Comparison of ENCODE assay signal across 9 mouse cellular contexts in genomic region chr17:84083307-84084263, GRCm38 (mm10).
DNase-seq lines count a peak whose midpoint lies in the region; ATAC-seq and TF ChIP-seq lines count a peak whose summit lies in the region.
"Had no signal": no experiment of that assay in that cellular context is flagged by ENCODE, and none has a peak within 500 bp of the region (broad histone marks: within the 10 kb centered on the region; RNA-seq: fewer than 3 reads in every experiment).

No protein-coding gene starts in this region.

- WGBS in heart, embryonic 14.5 days = 56% methylated on average over 16 of the region's 16 CpGs
- 73% methylated on average over 16 of the region's 16 CpGs for WGBS in limb, embryonic 10.5 days
- 60% methylated on average over 16 of the region's 16 CpGs for WGBS in stomach, postnatal 0 days

- peak overlapping the region; percentile 34; the same call in 1 of the 2 replicates for H3K9ac ChIP-seq in heart, embryonic 14.5 days (ENCODE audit: low read length)
- no peak overlapping the region for H3K9ac ChIP-seq in stomach, postnatal 0 days (ENCODE audit: low read length)

- TF ChIP-seq CTCF in stomach, postnatal 0 days (IDR thresholded peaks at IDR 0.05; ENCODE audit: low read depth) = peak; percentile 31

- peaks cover 44 to 46% of the 10 kb centered on the region in 2 experiments for H3K4me1 ChIP-seq in heart, embryonic 14.5 days (ENCODE audit: control insufficient read depth in 2 of 2, insufficient read depth in 2 of 2, low read length in 2 of 2)
- peaks cover 48% of the 10 kb centered on the region for H3K4me1 ChIP-seq in limb, embryonic 10.5 days
- H3K4me1 ChIP-seq in stomach, postnatal 0 days (replicated peaks; ENCODE audit: control insufficient read depth, insufficient read depth) = peaks cover 16% of the 10 kb centered on the region

- H3K36me3 ChIP-seq in heart, embryonic 14.5 days (ENCODE audit: control insufficient read depth, insufficient read depth, low read length) = no peaks in the 10 kb centered on the region
- H3K36me3 ChIP-seq in limb, embryonic 10.5 days = no peaks in the 10 kb centered on the region
- no peaks in the 10 kb centered on the region for H3K36me3 ChIP-seq in stomach, postnatal 0 days (ENCODE audit: control insufficient read depth, insufficient read depth, low read length)

- H3K9me3 ChIP-seq in heart, embryonic 14.5 days (ENCODE audit: control insufficient read depth, low read length) = no peaks in the 10 kb centered on the region
- H3K9me3 ChIP-seq in limb, embryonic 10.5 days (replicated peaks) = no peaks in the 10 kb centered on the region
- H3K9me3 ChIP-seq in stomach, postnatal 0 days (ENCODE audit: control insufficient read depth, low read length) = no peaks in the 10 kb centered on the region

- no peak for TF ChIP-seq EP300 in stomach, postnatal 0 days (optimal IDR thresholded peaks at IDR 0.05)

- H3K27me3 ChIP-seq in heart, embryonic 14.5 days (ENCODE audit: control insufficient read depth, insufficient read depth, low read length) = no peaks in the 10 kb centered on the region
- no peaks in the 10 kb centered on the region for H3K27me3 ChIP-seq in limb, embryonic 10.5 days (ENCODE audit: low read depth, poor library complexity, severe bottlenecking)
- no peaks in the 10 kb centered on the region for H3K27me3 ChIP-seq in stomach, postnatal 0 days (ENCODE audit: control insufficient read depth, insufficient read depth, low read length)

- ATAC-seq in heart, embryonic 14.5 days (ENCODE audit: insufficient number of reproducible peaks, insufficient read depth, low FRiP score, low read depth) = peak; percentile 41
- no peak for ATAC-seq in stomach, postnatal 0 days (ENCODE audit: low FRiP score, low TSS enrichment)
- ATAC-seq in erythroblast, adult 5-6 weeks (replicated peaks; ENCODE audit: low FRiP score, poor library complexity, severe bottlenecking) = no peak

- peak overlapping the region in 1 of 2 experiments; percentile 56; a peak in 2 of 4 replicates for H3K27ac ChIP-seq in heart, embryonic 14.5 days (replicated peaks in 1 of 2; ENCODE audit: control insufficient read depth in 1 of 2, insufficient read depth in 1 of 2, low read depth in 2 of 2, low read length in 2 of 2)
- H3K27ac ChIP-seq in limb, embryonic 10.5 days = peak overlapping the region; percentile 50
- peak overlapping the region; percentile 18; the same call in 1 of the 2 replicates for H3K27ac ChIP-seq in stomach, postnatal 0 days (replicated peaks)

- no peak overlapping the region for H3K4me3 ChIP-seq in heart, embryonic 14.5 days (ENCODE audit: control insufficient read depth in 1 of 2, insufficient read depth in 1 of 2, low read depth in 1 of 2, low read length in 2 of 2)
- no peak overlapping the region for H3K4me3 ChIP-seq in limb, embryonic 10.5 days
- H3K4me3 ChIP-seq in stomach, postnatal 0 days (ENCODE audit: low read depth, low read length) = no peak overlapping the region
- H3K4me3 ChIP-seq: erythroblast, embryonic 14.5 days had no signal

- peak; percentile 53 for DNase-seq in embryo, embryonic 10.5 days (ENCODE audit: low spot score)
- no peak for DNase-seq in embryo, embryonic 10 days (ENCODE audit: low spot score)
- peak; percentile 22 to 69 for DNase-seq in adrenal gland, postnatal 36 days
- no peak for DNase-seq in limb, embryonic 10.5 days (ENCODE audit: low spot score)
- DNase-seq in stomach, postnatal 0 days (ENCODE audit: low spot score) = no peak
- no peak for DNase-seq in right cerebral cortex, adult 18-20 months

- no peak overlapping the region for H3K4me2 ChIP-seq in heart, embryonic 14.5 days (ENCODE audit: low read length)
- H3K4me2 ChIP-seq in stomach, postnatal 0 days (replicated peaks; ENCODE audit: low read depth) = no peak overlapping the region

Comparison
In these comparisons a context has a peak if more than half of its experiments do, and no peak if none do; other contexts are left out.
1. DNase-seq: peak in embryo, embryonic 10.5 days (single experiment) and adrenal gland, postnatal 36 days (2 of 2); none in embryo, embryonic 10 days (single experiment), limb, embryonic 10.5 days (single experiment), stomach, postnatal 0 days (single experiment) and right cerebral cortex, adult 18-20 months (single experiment).